Mouse (Mus musculus): ENCODE data around the gene Fam160a1.

DNA sequence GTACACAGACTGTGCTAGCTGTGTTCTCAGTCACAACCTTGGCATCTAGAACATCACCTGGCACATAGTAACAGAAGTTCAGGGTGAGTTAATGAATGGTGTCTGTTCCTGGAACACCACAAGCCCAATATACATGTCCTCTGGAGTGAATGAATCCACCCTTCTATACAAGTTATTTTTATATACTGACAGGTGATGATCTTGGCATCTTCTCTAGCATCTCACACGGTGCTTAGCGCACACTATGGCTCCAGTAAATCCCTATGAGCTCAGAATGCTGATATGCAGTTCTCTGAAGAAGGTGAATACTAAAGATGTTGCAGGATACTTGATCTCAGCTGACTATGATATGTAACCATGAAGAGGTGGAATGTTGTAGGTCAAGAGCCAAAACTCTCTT, 45.8 kb upstream of the Fam160a1 start:
- TF ChIP-seq CTCF (IDR thresholded peaks at IDR 0.05; ENCODE audit: control insufficient read depth, insufficient read depth, insufficient replicate concordance, low read depth, low read length): no peak
- TF ChIP-seq POLR2A (IDR thresholded peaks at IDR 0.05; ENCODE audit: control insufficient read depth, low read depth, low read length): no peak
